Mouse (Mus musculus): Measurements from ENCODE around the gene Rack1. TPM values are rescaled to one million over a fixed set of nuclear protein-coding genes. Genes with fewer than 3 reads are reported as not detected.

Gene Rack1
- polyA plus RNA-seq, 2 experiments: 995 to 2,038 TPM

DNA sequence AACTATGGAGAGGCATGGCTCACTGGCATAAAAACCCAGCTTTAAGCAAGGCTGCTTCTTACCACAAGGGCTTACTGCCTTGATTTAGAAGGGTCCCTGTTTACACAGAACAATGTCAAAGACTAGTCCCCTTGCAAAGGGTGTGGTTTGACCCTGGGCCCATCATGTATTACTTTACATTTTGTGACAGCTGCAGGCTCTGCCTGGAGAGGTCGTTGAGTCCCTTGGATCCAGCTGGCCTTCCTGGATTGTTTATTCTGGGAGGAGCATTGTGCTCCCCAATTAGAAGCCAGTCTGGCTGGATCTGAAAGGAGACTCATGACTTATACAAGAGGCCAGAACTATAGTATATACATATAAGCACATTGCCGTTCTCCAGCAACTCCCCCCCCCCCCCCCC, 50.1 kb downstream of the Rack1 start:
- Histone ChIP-seq H3K9me3 (ENCODE audit: control insufficient read depth, low read length) (no peaks in the 10 kb centered on the region), H3K27ac (replicated peaks; ENCODE audit: low read depth, low read length) (no peak overlapping the region), H3K4me2 (replicated peaks; ENCODE audit: low read depth, low read length, severe bottlenecking) (no peak overlapping the region), H3K4me1 (ENCODE audit: control insufficient read depth, insufficient read depth, low read length) (peaks cover 16% of the 10 kb centered on the region), H3K9ac (ENCODE audit: low read depth, low read length, severe bottlenecking) (no peak overlapping the region), H3K4me3 (replicated peaks; ENCODE audit: low read length) (no peak overlapping the region), H3K27me3 (ENCODE audit: control insufficient read depth, insufficient read depth, low read length) (no peaks in the 10 kb centered on the region; the same call in 1 of the 2 replicates), H3K36me3 (ENCODE audit: control insufficient read depth, insufficient read depth, low read length) (no peaks in the 10 kb centered on the region)
- 40% methylated on average over 2 of the region's 2 CpGs for WGBS
- ATAC-seq (ENCODE audit: low FRiP score, low read depth): no peak
- TF ChIP-seq POLR2A (IDR thresholded peaks at IDR 0.05; ENCODE audit: borderline replicate concordance, extremely low read depth, insufficient read depth, insufficient read length): no peak
- no peak for DNase-seq (ENCODE audit: low spot score)

DNA sequence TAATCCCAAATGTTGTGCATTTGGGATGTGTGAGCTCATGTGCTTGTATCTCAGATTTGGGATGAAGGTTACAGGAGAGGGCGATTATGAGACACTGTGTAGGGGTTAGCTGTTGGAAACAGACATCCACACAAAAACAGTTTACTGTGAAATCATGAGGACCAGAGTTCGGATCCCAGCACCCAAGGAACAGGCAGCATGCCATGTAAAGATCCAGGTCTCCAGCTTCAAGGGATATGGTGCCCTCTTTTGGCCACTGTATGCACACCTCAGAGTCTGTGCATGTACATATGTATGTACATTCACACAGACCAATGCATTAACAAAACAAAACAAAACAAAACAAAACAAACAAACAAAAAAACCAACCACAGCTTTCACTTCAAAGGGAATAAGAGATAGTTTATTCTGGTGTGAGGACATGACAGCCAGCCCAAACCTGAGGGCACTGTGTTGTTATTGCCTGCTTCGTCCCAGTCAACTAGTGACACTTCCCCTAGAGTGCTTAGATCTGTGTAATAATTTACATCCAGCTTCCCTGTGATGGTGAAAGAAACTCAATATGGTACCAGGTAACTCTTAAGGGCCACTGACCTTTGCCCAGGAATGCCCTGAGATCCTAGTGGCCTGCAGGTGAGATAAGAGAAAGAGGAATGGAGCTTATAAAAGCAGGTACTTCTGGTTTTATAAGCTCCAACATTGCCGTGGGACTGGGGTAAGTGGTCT, 51.3 kb downstream of the Rack1 start:
- Histone ChIP-seq H3K27me3 (ENCODE audit: control insufficient read depth, insufficient read depth, low read length) (no peaks in the 10 kb centered on the region; the same call in 1 of the 2 replicates), H3K27ac (replicated peaks; ENCODE audit: low read depth, low read length) (no peak overlapping the region), H3K9me3 (ENCODE audit: control insufficient read depth, low read length) (no peaks in the 10 kb centered on the region), H3K36me3 (ENCODE audit: control insufficient read depth, insufficient read depth, low read length) (no peaks in the 10 kb centered on the region), H3K4me1 (ENCODE audit: control insufficient read depth, insufficient read depth, low read length) (peaks cover 16% of the 10 kb centered on the region), H3K4me3 (replicated peaks; ENCODE audit: low read length) (no peak overlapping the region), H3K9ac (ENCODE audit: low read depth, low read length, severe bottlenecking) (no peak overlapping the region), H3K4me2 (replicated peaks; ENCODE audit: low read depth, low read length, severe bottlenecking) (no peak overlapping the region)
- TF ChIP-seq POLR2A (IDR thresholded peaks at IDR 0.05; ENCODE audit: borderline replicate concordance, extremely low read depth, insufficient read depth, insufficient read length): no peak
- DNase-seq (ENCODE audit: low spot score): no peak
- 82% methylated on average over 4 of the region's 4 CpGs for WGBS
- no peak for ATAC-seq (ENCODE audit: low FRiP score, low read depth)

- H3K4me1 ChIP-seq (ENCODE audit: control insufficient read depth, insufficient read depth, low read length): peaks cover 16% of the 10 kb centered on the region
- no peak for TF ChIP-seq POLR2A (IDR thresholded peaks at IDR 0.05; ENCODE audit: borderline replicate concordance, extremely low read depth, insufficient read depth, insufficient read length)
- ATAC-seq (ENCODE audit: low FRiP score, low read depth) (no peak), DNase-seq (ENCODE audit: low spot score) (no peak)
- H3K9ac ChIP-seq (ENCODE audit: low read depth, low read length, severe bottlenecking): no peak overlapping the region
- peak overlapping the region; percentile 55; the same call in 1 of the 2 replicates for H3K4me3 ChIP-seq (replicated peaks; ENCODE audit: low read length)
- no peaks in the 10 kb centered on the region; the same call in 1 of the 2 replicates for H3K27me3 ChIP-seq (ENCODE audit: control insufficient read depth, insufficient read depth, low read length)
- no peaks in the 10 kb centered on the region for H3K36me3 ChIP-seq (ENCODE audit: control insufficient read depth, insufficient read depth, low read length)
- no peak overlapping the region for H3K4me2 ChIP-seq (replicated peaks; ENCODE audit: low read depth, low read length, severe bottlenecking)
- no peak overlapping the region for H3K27ac ChIP-seq (replicated peaks; ENCODE audit: low read depth, low read length)
- 76% methylated on average over 4 of the region's 4 CpGs for WGBS
- no peaks in the 10 kb centered on the region for H3K9me3 ChIP-seq (ENCODE audit: control insufficient read depth, low read length)
These were observed 52.1 kb downstream of the Rack1 start for GRCm38 (mm10) chr11:48852190-48852589.

DNA sequence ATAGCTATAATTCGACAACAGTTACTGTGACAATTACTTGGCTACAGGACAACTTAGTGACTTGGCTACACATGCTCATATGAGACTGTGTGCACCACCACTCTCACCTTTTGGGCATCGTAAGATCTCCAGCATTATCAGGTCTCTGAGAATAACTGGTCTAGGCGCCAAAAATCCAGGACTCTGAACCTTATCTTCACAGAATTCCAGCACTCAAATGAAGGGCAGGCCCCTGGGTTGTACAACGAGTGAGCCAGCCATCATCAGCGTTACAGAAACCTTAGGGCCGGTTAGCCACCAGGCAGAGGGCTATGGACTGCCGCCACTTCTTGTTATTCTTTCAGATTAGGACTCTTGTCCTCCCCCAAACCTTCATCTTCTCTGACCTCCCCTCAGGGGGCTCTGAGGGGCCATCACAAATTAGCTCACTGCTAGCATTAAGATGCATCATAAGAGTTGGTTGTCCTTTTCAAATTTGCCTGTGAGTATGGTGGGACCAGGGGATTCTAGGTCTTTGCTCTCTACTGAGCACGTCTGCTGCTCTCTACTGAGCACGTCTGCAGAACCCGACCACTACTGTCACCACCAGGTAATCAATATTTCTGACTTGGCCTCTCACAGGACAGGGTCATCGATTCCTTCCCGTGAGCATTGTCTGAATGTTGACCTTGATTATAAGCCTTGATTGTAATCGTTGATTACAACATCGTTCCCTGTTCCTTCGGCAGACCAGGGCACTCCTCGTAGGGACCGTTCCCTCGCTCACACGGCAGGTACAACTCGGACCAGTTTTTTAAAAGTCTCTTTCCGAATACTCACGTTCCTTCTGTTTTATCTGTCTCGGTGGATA, 52.7 kb downstream of the Rack1 start:
- no peaks in the 10 kb centered on the region; the same call in 1 of the 2 replicates for H3K27me3 ChIP-seq (ENCODE audit: control insufficient read depth, insufficient read depth, low read length)
- no peaks in the 10 kb centered on the region for H3K9me3 ChIP-seq (ENCODE audit: control insufficient read depth, low read length)
- no peak for TF ChIP-seq POLR2A (IDR thresholded peaks at IDR 0.05; ENCODE audit: borderline replicate concordance, extremely low read depth, insufficient read depth, insufficient read length)
- H3K4me1 ChIP-seq (ENCODE audit: control insufficient read depth, insufficient read depth, low read length): peaks cover 16% of the 10 kb centered on the region
- DNase-seq (ENCODE audit: low spot score) (peak; percentile 8), ATAC-seq (ENCODE audit: low FRiP score, low read depth) (peak; percentile 7)
- peak overlapping the region; percentile 68 for H3K4me2 ChIP-seq (replicated peaks; ENCODE audit: low read depth, low read length, severe bottlenecking)
- WGBS: 7% methylated on average over 23 of the region's 23 CpGs
- peak overlapping the region; percentile 44 for H3K9ac ChIP-seq (ENCODE audit: low read depth, low read length, severe bottlenecking)
- H3K36me3 ChIP-seq (ENCODE audit: control insufficient read depth, insufficient read depth, low read length): no peaks in the 10 kb centered on the region
- H3K27ac ChIP-seq (replicated peaks; ENCODE audit: low read depth, low read length): no peak overlapping the region
- H3K4me3 ChIP-seq (replicated peaks; ENCODE audit: low read length): peak overlapping the region; percentile 55

DNA sequence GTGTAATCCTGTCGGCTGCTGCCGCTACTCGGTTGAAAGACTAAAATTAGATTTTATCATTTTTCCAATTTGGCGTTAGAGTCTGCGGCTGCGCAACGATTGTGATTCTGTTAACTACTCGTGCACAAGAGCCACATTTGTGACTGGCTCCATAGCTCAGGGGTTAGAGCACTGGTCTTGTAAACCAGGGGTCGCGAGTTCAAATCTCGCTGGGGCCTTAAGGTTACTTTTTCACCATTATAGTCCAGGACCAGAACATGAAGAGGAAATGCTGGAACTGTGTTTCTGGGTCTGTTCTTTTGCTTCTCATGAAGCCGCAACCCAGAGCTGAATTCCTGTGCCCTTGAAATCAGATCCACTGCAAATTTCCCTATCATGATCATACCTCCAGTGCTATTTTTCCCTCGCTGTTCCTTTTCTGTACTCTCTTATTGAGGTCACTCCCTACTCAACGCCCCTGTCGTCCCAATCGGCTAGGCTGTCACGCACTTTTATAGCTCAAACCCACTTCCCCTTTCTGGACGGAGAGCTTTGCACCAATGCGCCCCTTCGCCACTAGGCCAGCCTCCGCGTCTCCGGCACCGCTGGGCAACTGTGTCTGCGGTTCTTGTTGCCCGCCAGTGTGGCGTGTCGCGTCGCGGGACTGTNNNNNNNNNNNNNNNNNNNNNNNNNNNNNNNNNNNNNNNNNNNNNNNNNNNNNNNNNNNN, 53.5 kb downstream of the Rack1 start:
- Histone ChIP-seq H3K27me3 (ENCODE audit: control insufficient read depth, insufficient read depth, low read length) (no peaks in the 10 kb centered on the region; the same call in 1 of the 2 replicates), H3K4me3 (replicated peaks; ENCODE audit: low read length) (peak overlapping the region; percentile 55), H3K36me3 (ENCODE audit: control insufficient read depth, insufficient read depth, low read length) (no peaks in the 10 kb centered on the region), H3K4me2 (replicated peaks; ENCODE audit: low read depth, low read length, severe bottlenecking) (peak overlapping the region; percentile 68), H3K4me1 (ENCODE audit: control insufficient read depth, insufficient read depth, low read length) (peaks cover 21% of the 10 kb centered on the region), H3K27ac (replicated peaks; ENCODE audit: low read depth, low read length) (no peak overlapping the region), H3K9me3 (ENCODE audit: control insufficient read depth, low read length) (no peaks in the 10 kb centered on the region), H3K9ac (ENCODE audit: low read depth, low read length, severe bottlenecking) (peak overlapping the region; percentile 50)
- under 1% methylated on average over 31 of the region's 31 CpGs for WGBS
- ATAC-seq (ENCODE audit: low FRiP score, low read depth): peak; percentile 74
- peak; percentile 83 for DNase-seq (ENCODE audit: low spot score)
- TF ChIP-seq POLR2A (IDR thresholded peaks at IDR 0.05; ENCODE audit: borderline replicate concordance, extremely low read depth, insufficient read depth, insufficient read length): no peak

Other genes starting within 250 kb of the Rack1 start
- gene Trim41, start 17.0 kb downstream of the Rack1 start, polyA plus RNA-seq (2012; rRNA removed): 51.5 and 52.4 TPM in 2 replicates
- 5.5 and 7.0 TPM in 2 replicates for gene Trim41, start 17.0 kb downstream of the Rack1 start, polyA plus RNA-seq (2014; fragmentation: Nextera tagmentation; extraction: Ambion mirVana)
- 2.6 and 2.9 TPM in 2 replicates for gene Trim7, start 25.8 kb downstream of the Rack1 start, polyA plus RNA-seq (2012; rRNA removed)
- gene Trim7, start 25.8 kb downstream of the Rack1 start, polyA plus RNA-seq (2014; fragmentation: Nextera tagmentation; extraction: Ambion mirVana): 1.2 and 2.0 TPM in 2 replicates
- gene Gm12184, start 26.3 kb downstream of the Rack1 start, polyA plus RNA-seq (2012; rRNA removed): 42.1 and 55.1 TPM in 2 replicates
- gene Gm12184, start 26.3 kb downstream of the Rack1 start, polyA plus RNA-seq (2014; fragmentation: Nextera tagmentation; extraction: Ambion mirVana): 7.9 and 14.8 TPM in 2 replicates
- 3.7 and 4.1 TPM in 2 replicates for gene Irgm1, start 71.4 kb downstream of the Rack1 start, polyA plus RNA-seq (2012; rRNA removed)
- gene Irgm1, start 71.4 kb downstream of the Rack1 start, polyA plus RNA-seq (2014; fragmentation: Nextera tagmentation; extraction: Ambion mirVana): 4.5 and 5.5 TPM in 2 replicates
- gene Gm5431, start 101.9 kb downstream of the Rack1 start, polyA plus RNA-seq (2012; rRNA removed): 0.16 and 0.19 TPM in 2 replicates
- gene Gm5431, start 101.9 kb downstream of the Rack1 start, polyA plus RNA-seq (2014; fragmentation: Nextera tagmentation; extraction: Ambion mirVana): 0.12 and 0.22 TPM in 2 replicates
- 0.86 and 0.88 TPM in 2 replicates for gene Psme2b, start 145.9 kb downstream of the Rack1 start, polyA plus RNA-seq (2012; rRNA removed)
- 2.8 and 3.0 TPM in 2 replicates for gene Psme2b, start 145.9 kb downstream of the Rack1 start, polyA plus RNA-seq (2014; fragmentation: Nextera tagmentation; extraction: Ambion mirVana)
- gene Olfr56, start 178.6 kb downstream of the Rack1 start, polyA plus RNA-seq (2012; rRNA removed): 0.05 and 0.06 TPM in 2 replicates
- gene Olfr56, start 178.6 kb downstream of the Rack1 start, polyA plus RNA-seq (2014; fragmentation: Nextera tagmentation; extraction: Ambion mirVana): not detected in 2 replicates
- 0.11 and 0.24 TPM in 2 replicates for gene 9930111J21Rik1, start 179.1 kb downstream of the Rack1 start, polyA plus RNA-seq (2012; rRNA removed)
- 0.36 and 0.37 TPM in 2 replicates for gene 9930111J21Rik1, start 179.1 kb downstream of the Rack1 start, polyA plus RNA-seq (2014; fragmentation: Nextera tagmentation; extraction: Ambion mirVana)
- 0.04 TPM in 1 of 2 replicates, not detected in the other for gene Gm12185, start 191.9 kb downstream of the Rack1 start, polyA plus RNA-seq (2012; rRNA removed)
- 0.06 TPM in 1 of 2 replicates, not detected in the other for gene Gm12185, start 191.9 kb downstream of the Rack1 start, polyA plus RNA-seq (2014; fragmentation: Nextera tagmentation; extraction: Ambion mirVana)
- gene Tgtp1, start 193.8 kb downstream of the Rack1 start, polyA plus RNA-seq (2012; rRNA removed): 0.10 and 0.15 TPM in 2 replicates
- not detected in 2 replicates for gene Tgtp1, start 193.8 kb downstream of the Rack1 start, polyA plus RNA-seq (2014; fragmentation: Nextera tagmentation; extraction: Ambion mirVana)

All from limb, embryonic 14.5 days (tissue).